Mouse (Mus musculus): ENCODE results near the gene Samd8. TPM values are rescaled to one million over a fixed set of nuclear protein-coding genes. Genes with fewer than 3 reads are reported as not detected.

The Samd8 gene
- polyA plus RNA-seq, 1 experiment = 34.2 TPM

DNA sequence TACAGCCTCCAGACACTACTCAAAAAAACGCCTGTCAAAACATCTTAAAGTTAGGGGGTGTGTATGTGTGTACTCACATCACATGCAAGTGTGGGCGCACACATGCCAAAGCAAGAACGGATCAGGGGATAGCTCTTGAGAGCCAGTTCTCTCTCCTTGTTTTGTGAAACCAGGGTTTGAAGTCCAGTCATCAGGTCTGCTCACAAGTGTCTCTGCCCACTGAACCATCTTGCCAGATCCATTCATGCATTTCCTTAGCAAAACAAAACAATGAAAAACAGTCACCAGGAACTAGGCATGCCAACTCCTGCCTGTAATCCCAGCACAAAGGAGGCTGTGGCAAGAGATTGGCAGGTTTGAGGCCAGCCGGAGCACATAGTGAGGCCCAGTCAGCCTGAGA, 36.2 kb downstream of the Samd8 start:
- Histone ChIP-seq H3K9me3 (replicated peaks; ENCODE audit: control insufficient read depth, insufficient read depth, low read length, poor library complexity, severe bottlenecking) (no peaks in the 10 kb centered on the region), H3K4me3 (ENCODE audit: low read depth, low read length) (no peak overlapping the region), H3K9ac (ENCODE audit: low read depth, poor library complexity, severe bottlenecking) (no peak overlapping the region), H3K36me3 (ENCODE audit: control insufficient read depth, insufficient read depth, low read length, poor library complexity, severe bottlenecking) (no peaks in the 10 kb centered on the region; the same call in 1 of the 2 replicates), H3K4me1 (ENCODE audit: control insufficient read depth, insufficient read depth, low read length) (no peaks in the 10 kb centered on the region), H3K27me3 (ENCODE audit: control insufficient read depth, insufficient read depth, low read length, poor library complexity, severe bottlenecking) (no peaks in the 10 kb centered on the region), H3K27ac (ENCODE audit: insufficient read depth, low read length) (no peak overlapping the region)
- TF ChIP-seq EP300 (IDR thresholded peaks at IDR 0.05; ENCODE audit: insufficient read depth, low read depth, low read length) (no peak), POLR2A (IDR thresholded peaks at IDR 0.05; ENCODE audit: insufficient read depth, low read length) (no peak), CTCF (IDR thresholded peaks at IDR 0.05; ENCODE audit: low read depth, low read length) (no peak)

GRCm38 (mm10) chr14:21787374-21787773, 37.0 kb downstream of the Samd8 start:
- Histone ChIP-seq H3K9me3 (replicated peaks; ENCODE audit: control insufficient read depth, insufficient read depth, low read length, poor library complexity, severe bottlenecking) (no peaks in the 10 kb centered on the region), H3K9ac (ENCODE audit: low read depth, poor library complexity, severe bottlenecking) (no peak overlapping the region), H3K36me3 (ENCODE audit: control insufficient read depth, insufficient read depth, low read length, poor library complexity, severe bottlenecking) (no peaks in the 10 kb centered on the region; the same call in 1 of the 2 replicates), H3K4me3 (ENCODE audit: low read depth, low read length) (no peak overlapping the region), H3K4me1 (ENCODE audit: control insufficient read depth, insufficient read depth, low read length) (no peaks in the 10 kb centered on the region), H3K27ac (ENCODE audit: insufficient read depth, low read length) (no peak overlapping the region), H3K27me3 (ENCODE audit: control insufficient read depth, insufficient read depth, low read length, poor library complexity, severe bottlenecking) (no peaks in the 10 kb centered on the region)
- TF ChIP-seq POLR2A (IDR thresholded peaks at IDR 0.05; ENCODE audit: insufficient read depth, low read length) = no peak
- TF ChIP-seq CTCF (IDR thresholded peaks at IDR 0.05; ENCODE audit: low read depth, low read length) = no peak
- TF ChIP-seq EP300 (IDR thresholded peaks at IDR 0.05; ENCODE audit: insufficient read depth, low read depth, low read length) = no peak

DNA sequence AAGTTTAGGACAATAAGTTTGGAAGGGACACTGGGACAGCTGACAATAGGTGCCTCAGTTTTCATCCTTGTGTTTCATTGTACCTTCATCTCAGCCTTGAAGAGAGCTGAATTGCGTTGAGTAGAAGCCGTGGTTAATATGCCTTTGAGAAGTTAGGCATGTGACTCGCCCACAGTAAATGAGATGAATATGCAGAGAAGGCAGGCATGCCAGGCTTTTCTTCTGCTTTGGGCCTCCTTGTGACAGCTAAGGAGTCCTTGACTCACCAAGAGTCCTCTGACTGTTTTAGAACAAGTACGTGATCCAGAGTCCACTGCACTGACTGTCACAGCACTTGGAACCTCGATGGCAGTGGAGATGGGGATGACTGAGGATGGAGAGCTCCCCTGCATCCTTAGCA, 37.8 kb downstream of the Samd8 start:
- Histone ChIP-seq H3K4me3 (ENCODE audit: low read depth, low read length) (no peak overlapping the region), H3K9me3 (replicated peaks; ENCODE audit: control insufficient read depth, insufficient read depth, low read length, poor library complexity, severe bottlenecking) (no peaks in the 10 kb centered on the region), H3K36me3 (ENCODE audit: control insufficient read depth, insufficient read depth, low read length, poor library complexity, severe bottlenecking) (peaks cover under 1% of the 10 kb centered on the region), H3K27me3 (ENCODE audit: control insufficient read depth, insufficient read depth, low read length, poor library complexity, severe bottlenecking) (no peaks in the 10 kb centered on the region), H3K4me1 (ENCODE audit: control insufficient read depth, insufficient read depth, low read length) (no peaks in the 10 kb centered on the region), H3K27ac (ENCODE audit: insufficient read depth, low read length) (no peak overlapping the region), H3K9ac (ENCODE audit: low read depth, poor library complexity, severe bottlenecking) (no peak overlapping the region)
- TF ChIP-seq POLR2A (IDR thresholded peaks at IDR 0.05; ENCODE audit: insufficient read depth, low read length) (no peak), EP300 (IDR thresholded peaks at IDR 0.05; ENCODE audit: insufficient read depth, low read depth, low read length) (no peak), CTCF (IDR thresholded peaks at IDR 0.05; ENCODE audit: low read depth, low read length) (no peak)

DNA sequence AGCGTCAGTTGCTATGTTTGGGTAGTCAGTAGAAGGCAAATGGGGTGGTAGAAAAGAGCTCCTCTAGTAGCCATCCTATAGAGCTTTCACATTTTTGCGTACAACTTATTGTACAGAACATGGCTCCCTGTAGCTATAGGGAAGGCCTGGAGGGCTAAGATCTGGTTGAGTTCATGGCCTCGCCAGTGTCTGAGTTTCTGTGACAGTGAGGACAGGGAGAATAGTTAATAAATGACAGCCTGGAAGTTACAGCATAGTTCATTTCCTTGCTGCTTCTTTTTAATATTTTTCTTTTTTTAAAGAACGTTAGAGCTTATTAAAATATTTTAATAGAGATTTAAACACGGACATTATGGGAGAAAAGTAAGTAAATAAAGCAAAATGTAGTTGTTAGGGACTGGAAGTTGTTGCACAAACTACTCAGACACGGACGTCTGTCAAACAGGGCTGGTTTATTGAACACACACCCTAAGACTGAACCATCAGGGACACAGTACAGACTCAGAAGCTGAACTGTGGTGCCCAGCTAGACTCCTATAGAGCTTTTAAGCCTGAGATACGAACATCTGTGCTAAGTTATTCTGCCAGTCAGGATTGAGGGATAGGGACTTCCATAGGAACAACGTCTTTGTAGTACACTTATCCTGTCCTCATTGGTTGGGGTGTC, 40.4 kb downstream of the Samd8 start:
- Histone ChIP-seq H3K9me3 (replicated peaks; ENCODE audit: control insufficient read depth, insufficient read depth, low read length, poor library complexity, severe bottlenecking) (no peaks in the 10 kb centered on the region), H3K9ac (ENCODE audit: low read depth, poor library complexity, severe bottlenecking) (no peak overlapping the region), H3K36me3 (ENCODE audit: control insufficient read depth, insufficient read depth, low read length, poor library complexity, severe bottlenecking) (peaks cover 9% of the 10 kb centered on the region), H3K4me3 (ENCODE audit: low read depth, low read length) (no peak overlapping the region), H3K27me3 (ENCODE audit: control insufficient read depth, insufficient read depth, low read length, poor library complexity, severe bottlenecking) (no peaks in the 10 kb centered on the region), H3K4me1 (ENCODE audit: control insufficient read depth, insufficient read depth, low read length) (no peaks in the 10 kb centered on the region), H3K27ac (ENCODE audit: insufficient read depth, low read length) (no peak overlapping the region)
- TF ChIP-seq EP300 (IDR thresholded peaks at IDR 0.05; ENCODE audit: insufficient read depth, low read depth, low read length) (no peak), POLR2A (IDR thresholded peaks at IDR 0.05; ENCODE audit: insufficient read depth, low read length) (no peak), CTCF (IDR thresholded peaks at IDR 0.05; ENCODE audit: low read depth, low read length) (no peak)

- Histone ChIP-seq H3K36me3 (ENCODE audit: control insufficient read depth, insufficient read depth, low read length, poor library complexity, severe bottlenecking) (peaks cover 9% of the 10 kb centered on the region), H3K9ac (ENCODE audit: low read depth, poor library complexity, severe bottlenecking) (no peak overlapping the region), H3K4me1 (ENCODE audit: control insufficient read depth, insufficient read depth, low read length) (no peaks in the 10 kb centered on the region), H3K4me3 (ENCODE audit: low read depth, low read length) (no peak overlapping the region), H3K9me3 (replicated peaks; ENCODE audit: control insufficient read depth, insufficient read depth, low read length, poor library complexity, severe bottlenecking) (no peaks in the 10 kb centered on the region), H3K27ac (ENCODE audit: insufficient read depth, low read length) (no peak overlapping the region), H3K27me3 (ENCODE audit: control insufficient read depth, insufficient read depth, low read length, poor library complexity, severe bottlenecking) (no peaks in the 10 kb centered on the region)
- TF ChIP-seq CTCF (IDR thresholded peaks at IDR 0.05; ENCODE audit: low read depth, low read length) = no peak
- no peak for TF ChIP-seq POLR2A (IDR thresholded peaks at IDR 0.05; ENCODE audit: insufficient read depth, low read length)
- TF ChIP-seq EP300 (IDR thresholded peaks at IDR 0.05; ENCODE audit: insufficient read depth, low read depth, low read length) = no peak
Measured at GRCm38 (mm10) chr14:21791722-21792121, 41.4 kb downstream of the Samd8 start.

- H3K9ac ChIP-seq (ENCODE audit: low read depth, poor library complexity, severe bottlenecking) = no peak overlapping the region
- peaks cover 9% of the 10 kb centered on the region for H3K36me3 ChIP-seq (ENCODE audit: control insufficient read depth, insufficient read depth, low read length, poor library complexity, severe bottlenecking)
- TF ChIP-seq EP300 (IDR thresholded peaks at IDR 0.05; ENCODE audit: insufficient read depth, low read depth, low read length) = no peak
- TF ChIP-seq POLR2A (IDR thresholded peaks at IDR 0.05; ENCODE audit: insufficient read depth, low read length) = no peak
- TF ChIP-seq CTCF (IDR thresholded peaks at IDR 0.05; ENCODE audit: low read depth, low read length) = no peak
Measured at GRCm38 (mm10) chr14:21792250-21792649, 41.9 kb downstream of the Samd8 start.

More at GRCm38 (mm10) chr14:21792250-21792649, 41.9 kb downstream of the Samd8 start:
- Histone ChIP-seq H3K27ac (ENCODE audit: insufficient read depth, low read length) (no peak overlapping the region), H3K4me3 (ENCODE audit: low read depth, low read length) (no peak overlapping the region), H3K4me1 (ENCODE audit: control insufficient read depth, insufficient read depth, low read length) (no peaks in the 10 kb centered on the region), H3K27me3 (ENCODE audit: control insufficient read depth, insufficient read depth, low read length, poor library complexity, severe bottlenecking) (no peaks in the 10 kb centered on the region), H3K9me3 (replicated peaks; ENCODE audit: control insufficient read depth, insufficient read depth, low read length, poor library complexity, severe bottlenecking) (no peaks in the 10 kb centered on the region)
